Mouse (Mus musculus) kidney, postnatal 0 days (tissue): ENCODE data around the gene Pik3r4. TPM values are rescaled to one million over a fixed set of nuclear protein-coding genes. Genes with fewer than 3 reads are reported as not detected.

ENCODE experiments used
- ATAC-seq: fragments of 200-750 bp; cut with Nextera tagmentation; replicated peaks from 2 replicates; pipeline ENCODE4 v1.8.0; 2017; ENCODE audit warnings: low read depth, moderate number of reproducible peaks, moderate TSS enrichment, moderate library complexity; ENCODE audit not compliant: low FRiP score
- DNase-seq: peaks from one replicate; pipeline ENCODE4 v3.0.0-alpha.2; 2016; ENCODE audit warnings: low spot score
- H3K27ac ChIP-seq: fragments of 300-500 bp; sonication (generic); 2 replicates; pipeline ENCODE4 v1.5.1; 2014; ENCODE audit warnings: mild to moderate bottlenecking
- H3K27me3 ChIP-seq: fragments of 300-500 bp; sonication (generic); 2 replicates; pipeline ENCODE4 v1.6.1; 2014; ENCODE audit warnings: low read length, mixed read lengths; ENCODE audit not compliant: insufficient read depth
- H3K36me3 ChIP-seq: fragments of 300-500 bp; sonication (generic); 2 replicates; pipeline ENCODE4 v1.6.1; 2014; ENCODE audit warnings: low read length, mixed read lengths; ENCODE audit not compliant: insufficient read depth
- H3K4me1 ChIP-seq: fragments of 300-500 bp; sonication (generic); replicated peaks from 2 replicates; pipeline ENCODE4 v1.6.1; 2014; ENCODE audit warnings: antibody characterized with exemption, low read length, mixed read lengths; ENCODE audit not compliant: insufficient read depth
- H3K4me2 ChIP-seq: fragments of 300-500 bp; sonication (generic); 2 replicates; pipeline ENCODE4 v1.6.1; 2014; ENCODE audit warnings: mild to moderate bottlenecking, low read length, moderate library complexity, mixed read lengths
- H3K4me3 ChIP-seq: fragments of 300-500 bp; sonication (generic); replicated peaks from 2 replicates; pipeline ENCODE4 v1.5.1; 2014; ENCODE audit warnings: low read depth, low read length
- H3K9ac ChIP-seq: fragments of 300-500 bp; sonication (generic); 2 replicates; pipeline ENCODE4 v1.6.1; 2014; ENCODE audit warnings: low read depth, low read length
- H3K9me3 ChIP-seq: fragments of 300-500 bp; sonication (generic); replicated peaks from 2 replicates; pipeline ENCODE4 v1.6.1; 2016; ENCODE audit warnings: low read length, inconsistent platforms, mixed read lengths
- CTCF ChIP-seq: IDR thresholded peaks from 2 replicates; pipeline ENCODE4 v1.5.1; 2016; ENCODE audit warnings: antibody characterized with exemption, low read depth, mild to moderate bottlenecking, moderate library complexity
- WGBS: fragments of 180-500 bp; shearing (Covaris S2); extraction: QIAGEN DNeasy Blood & Tissue Kit; methylation state at CpG from one replicate; pipeline ENCODE4 v1.1.7; 2014; 5-methylcytosine and 5-hydroxymethylcytosine counted together
- polyA plus RNA-seq: library from polyadenylated mRNA; unstranded; fragments of >200 nt; fragmentation: Nextera tagmentation; extraction: Ambion mirVana; gene quantifications from 2 replicates; pipeline ENCODE4 v1.2.1, GENCODE M21; 2015

The Pik3r4 gene
- polyA plus RNA-seq, 1 experiment from 2014 or later: 18.0 TPM

- no peaks in the 10 kb centered on the region for H3K27me3 ChIP-seq
- no peak for DNase-seq
- WGBS: 89% methylated on average over 1 of the region's 1 CpGs
- ATAC-seq: no peak
- H3K36me3 ChIP-seq: no peaks in the 10 kb centered on the region
- TF ChIP-seq CTCF: no peak
- no peak overlapping the region for H3K9ac ChIP-seq
- no peak overlapping the region for H3K4me3 ChIP-seq
- H3K9me3 ChIP-seq: no peaks in the 10 kb centered on the region
- no peak overlapping the region for H3K27ac ChIP-seq
- no peaks in the 10 kb centered on the region for H3K4me1 ChIP-seq
- no peak overlapping the region for H3K4me2 ChIP-seq
These were observed 62.2 kb downstream of the Pik3r4 start for GRCm38 (mm10) chr9:105705011-105705410.

GRCm38 (mm10) chr9:105712049-105712448 is 69.3 kb downstream of the Pik3r4 start:
- TF ChIP-seq CTCF: no peak
- H3K4me1 ChIP-seq: no peaks in the 10 kb centered on the region
- no peak overlapping the region for H3K27ac ChIP-seq
- 93% methylated on average over 3 of the region's 3 CpGs for WGBS
- H3K4me3 ChIP-seq: no peak overlapping the region
- H3K4me2 ChIP-seq: no peak overlapping the region
- no peaks in the 10 kb centered on the region for H3K27me3 ChIP-seq
- H3K9ac ChIP-seq: no peak overlapping the region
- DNase-seq (no peak), ATAC-seq (no peak)
- H3K36me3 ChIP-seq: no peaks in the 10 kb centered on the region
- H3K9me3 ChIP-seq: no peaks in the 10 kb centered on the region

- Histone ChIP-seq H3K4me2 (no peak overlapping the region), H3K27me3 (no peaks in the 10 kb centered on the region), H3K9me3 (no peaks in the 10 kb centered on the region), H3K9ac (no peak overlapping the region), H3K36me3 (no peaks in the 10 kb centered on the region), H3K27ac (no peak overlapping the region), H3K4me1 (no peaks in the 10 kb centered on the region), H3K4me3 (no peak overlapping the region)
- WGBS: 74% methylated on average over 7 of the region's 7 CpGs
- DNase-seq (no peak), ATAC-seq (no peak)
- no peak for TF ChIP-seq CTCF
These were observed 76.6 kb downstream of the Pik3r4 start for GRCm38 (mm10) chr9:105719367-105719766.

GRCm38 (mm10) chr9:105719851-105720395 is 77.1 kb downstream of the Pik3r4 start:
- Histone ChIP-seq H3K36me3 (no peaks in the 10 kb centered on the region), H3K27me3 (no peaks in the 10 kb centered on the region)
- no peak for ATAC-seq

GRCm38 (mm10) chr9:105720430-105720829 is 77.7 kb downstream of the Pik3r4 start:
- no peak overlapping the region for H3K9ac ChIP-seq
- no peak overlapping the region for H3K4me2 ChIP-seq
- H3K27ac ChIP-seq: no peak overlapping the region
- 76% methylated on average over 4 of the region's 4 CpGs for WGBS
- no peak for DNase-seq
- H3K36me3 ChIP-seq: no peaks in the 10 kb centered on the region
- no peak for TF ChIP-seq CTCF
- no peaks in the 10 kb centered on the region for H3K9me3 ChIP-seq
- no peaks in the 10 kb centered on the region for H3K27me3 ChIP-seq
- H3K4me3 ChIP-seq: no peak overlapping the region
- no peak for ATAC-seq
- no peaks in the 10 kb centered on the region for H3K4me1 ChIP-seq

More at GRCm38 (mm10) chr9:105719851-105720395, 77.1 kb downstream of the Pik3r4 start:
- no peak for DNase-seq
- Histone ChIP-seq H3K4me1 (no peaks in the 10 kb centered on the region), H3K9ac (no peak overlapping the region), H3K4me2 (no peak overlapping the region), H3K27ac (no peak overlapping the region), H3K4me3 (no peak overlapping the region), H3K9me3 (no peaks in the 10 kb centered on the region)
- TF ChIP-seq CTCF: no peak
- 55% methylated on average over 5 of the region's 5 CpGs for WGBS

GRCm38 (mm10) chr9:105731976-105732375 is 89.2 kb downstream of the Pik3r4 start:
- no peaks in the 10 kb centered on the region for H3K9me3 ChIP-seq
- no peak overlapping the region for H3K27ac ChIP-seq
- no peak overlapping the region for H3K4me2 ChIP-seq
- H3K27me3 ChIP-seq: no peaks in the 10 kb centered on the region
- DNase-seq: no peak
- no peak for ATAC-seq
- no peaks in the 10 kb centered on the region for H3K36me3 ChIP-seq
- H3K9ac ChIP-seq: no peak overlapping the region
- no peak overlapping the region for H3K4me3 ChIP-seq
- 45% methylated on average over 7 of the region's 7 CpGs for WGBS
- no peak for TF ChIP-seq CTCF
- no peaks in the 10 kb centered on the region for H3K4me1 ChIP-seq

- DNase-seq (no peak), ATAC-seq (no peak)
- Histone ChIP-seq H3K36me3 (no peaks in the 10 kb centered on the region), H3K4me3 (no peak overlapping the region), H3K9me3 (no peaks in the 10 kb centered on the region), H3K27me3 (no peaks in the 10 kb centered on the region), H3K4me1 (no peaks in the 10 kb centered on the region), H3K4me2 (no peak overlapping the region), H3K27ac (no peak overlapping the region), H3K9ac (no peak overlapping the region)
- no peak for TF ChIP-seq CTCF
- WGBS: 56% methylated on average over 2 of the region's 2 CpGs
These were observed 91.9 kb downstream of the Pik3r4 start for GRCm38 (mm10) chr9:105734651-105735050.
